Mouse (Mus musculus) kidney, adult 2 months (tissue): Measurements from ENCODE around the gene Napepld.

Experiments
- CTCF ChIP-seq: fragments of 200-500 bp; conservative IDR thresholded peaks from 2 replicates; pipeline ENCODE4 v1.5.1; 2011; ENCODE audit warnings: low read depth, mild to moderate bottlenecking, control low read depth, low read length, moderate library complexity, mixed read lengths; ENCODE audit not compliant: insufficient read depth, insufficient read length
- POLR2A ChIP-seq: fragments of 200-500 bp; IDR thresholded peaks from one replicate; pipeline ENCODE4 v1.6.1; 2011; ENCODE audit warnings: low read depth, low read length, control low read depth

- no peak for TF ChIP-seq CTCF
- TF ChIP-seq POLR2A: no peak
These were observed 16.0 kb upstream of the Napepld start for GRCm38 (mm10) chr5:21717165-21717715.
